Mouse (Mus musculus): ENCODE results near the gene Tex33. TPM values are rescaled to one million over a fixed set of nuclear protein-coding genes. Genes with fewer than 3 reads are reported as not detected.

The Tex33 gene
- polyA plus RNA-seq, 1 experiment from 2014 or later: not detected

DNA sequence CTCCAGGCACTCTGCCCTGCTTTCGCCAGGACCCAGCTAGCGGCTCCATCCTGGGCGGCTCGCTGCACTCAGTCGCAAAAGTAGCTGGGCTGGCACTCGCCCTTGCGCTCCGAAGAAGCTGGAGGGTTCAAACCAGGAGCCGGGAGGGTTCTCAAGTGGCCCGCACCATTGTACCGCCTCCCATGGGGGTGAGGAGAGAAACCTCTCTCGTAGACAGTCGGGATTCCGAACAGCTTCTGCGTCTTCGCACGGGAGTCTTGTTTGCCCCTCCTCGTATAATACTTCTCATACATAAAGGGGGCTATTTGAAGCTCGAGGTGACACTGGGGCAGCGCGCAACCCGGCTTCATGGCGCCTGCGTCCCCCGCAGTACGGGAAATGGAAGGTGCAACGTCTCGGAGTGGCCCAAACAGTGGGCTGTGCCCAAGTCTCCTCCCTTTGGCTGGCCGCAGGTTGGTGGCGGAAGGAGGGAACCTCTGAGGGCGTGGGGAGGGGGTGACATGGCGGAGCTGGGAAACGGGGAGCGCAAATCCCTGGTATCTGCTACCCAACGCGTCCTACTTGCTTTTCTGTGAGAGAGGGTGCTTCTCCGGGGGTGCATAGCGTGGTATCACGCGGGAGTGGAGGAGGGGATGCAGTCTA, 10.7 kb upstream of the Tex33 start, which contains the start of gene Mpst:
TSS of gene Mpst (plus strand) at position 124 of the 642 bp plus-strand sequence.
- Histone ChIP-seq H3K27ac (replicated peaks; ENCODE audit: low read depth, low read length) (peak within 1 kb of the TSS; percentile 88), H3K9me3 (ENCODE audit: control insufficient read depth, low read length) (no peaks in the 10 kb centered on the region), H3K4me2 (ENCODE audit: low read depth, low read length) (peak within 1 kb of the TSS; percentile 92), H3K36me3 (ENCODE audit: control insufficient read depth, insufficient read depth, low read length) (no peaks in the 10 kb centered on the region), H3K9ac (ENCODE audit: low read depth, low read length) (peak within 1 kb of the TSS; percentile 71), H3K4me3 (ENCODE audit: low read depth, low read length) (peak within 1 kb of the TSS; percentile 70), H3K27me3 (replicated peaks; ENCODE audit: control insufficient read depth, insufficient read depth, low read length) (peaks cover 31% of the 10 kb centered on the region), H3K4me1 (ENCODE audit: control insufficient read depth, insufficient read depth, low read length) (peaks cover 26% of the 10 kb centered on the region)
- WGBS: under 1% methylated on average over 36 of the region's 40 CpGs
- ATAC-seq (ENCODE audit: low read depth) (peak; percentile 87), DNase-seq (ENCODE audit: low spot score) (peak; percentile 93)

DNA sequence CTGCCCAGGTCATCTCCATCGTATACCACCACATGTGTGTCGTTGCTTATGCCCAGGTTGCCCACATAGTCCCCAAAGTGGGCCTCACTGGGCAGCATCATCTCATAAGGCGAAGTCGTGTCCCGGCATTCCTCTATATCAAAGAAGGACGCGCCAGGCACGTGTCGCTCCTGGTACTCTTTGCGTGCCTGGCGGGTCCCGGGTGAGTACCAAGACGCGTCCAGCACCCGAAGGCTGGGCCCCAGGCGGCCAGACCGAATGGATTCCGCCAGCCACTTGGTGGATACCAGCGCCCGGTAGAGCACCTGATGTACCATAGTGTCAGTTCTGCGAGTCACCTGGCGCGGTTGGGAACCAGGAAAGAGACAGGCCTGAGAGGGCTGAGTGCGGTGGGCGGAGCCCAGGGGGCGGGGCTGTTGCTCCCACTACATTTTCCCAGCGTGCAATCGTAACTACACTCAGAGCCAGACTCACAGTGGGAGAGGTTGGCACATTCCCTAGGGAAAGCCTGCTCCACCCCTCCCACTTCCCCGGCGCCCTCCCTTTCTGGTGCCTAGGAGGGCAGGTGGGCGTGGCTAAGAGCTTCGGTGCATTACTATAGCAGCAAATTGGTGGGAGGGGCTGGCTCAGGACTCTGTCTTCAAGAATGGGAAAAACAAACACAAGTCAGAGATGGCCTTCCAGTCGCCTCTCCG, 10.0 kb upstream of the Tex33 start, which contains the start of gene Tst:
TSS of gene Tst (minus strand) at position 391 of the 695 bp plus-strand sequence.
- DNase-seq (ENCODE audit: low spot score): peak; percentile 95
- peak; percentile 80 for ATAC-seq (ENCODE audit: low read depth)
- Histone ChIP-seq H3K36me3 (ENCODE audit: control insufficient read depth, insufficient read depth, low read length) (no peaks in the 10 kb centered on the region), H3K9ac (ENCODE audit: low read depth, low read length) (peak within 1 kb of the TSS; percentile 71), H3K27me3 (replicated peaks; ENCODE audit: control insufficient read depth, insufficient read depth, low read length) (peaks cover 23% of the 10 kb centered on the region), H3K9me3 (ENCODE audit: control insufficient read depth, low read length) (no peaks in the 10 kb centered on the region), H3K4me1 (ENCODE audit: control insufficient read depth, insufficient read depth, low read length) (peaks cover 26% of the 10 kb centered on the region), H3K27ac (replicated peaks; ENCODE audit: low read depth, low read length) (peak within 1 kb of the TSS; percentile 88), H3K4me3 (ENCODE audit: low read depth, low read length) (peak within 1 kb of the TSS; percentile 70), H3K4me2 (ENCODE audit: low read depth, low read length) (peak within 1 kb of the TSS; percentile 92)
- WGBS: 2% methylated on average over 33 of the region's 34 CpGs

DNA sequence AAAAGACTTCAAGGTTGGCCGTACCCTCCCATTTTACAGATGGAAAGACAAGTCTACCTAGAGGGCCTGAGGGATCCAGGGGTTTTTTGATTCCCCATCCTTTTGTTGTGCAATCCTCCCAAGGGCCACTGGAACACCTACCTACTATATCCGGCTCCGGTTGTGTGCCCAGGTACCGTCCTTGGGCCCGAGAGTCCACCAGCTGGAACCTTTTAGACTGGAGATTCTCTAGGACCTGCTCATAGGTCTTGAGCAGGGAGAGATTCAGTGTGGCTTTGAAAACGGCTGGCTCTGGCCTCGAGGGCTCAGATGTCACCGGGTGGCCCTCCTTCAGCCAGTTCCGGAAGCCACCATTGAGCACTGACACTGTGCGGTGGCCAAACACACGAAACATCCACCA, 9.4 kb upstream of the Tex33 start:
- Histone ChIP-seq H3K9ac (ENCODE audit: low read depth, low read length) (peak overlapping the region; percentile 71), H3K4me1 (ENCODE audit: control insufficient read depth, insufficient read depth, low read length) (peaks cover 26% of the 10 kb centered on the region), H3K27ac (replicated peaks; ENCODE audit: low read depth, low read length) (no peak overlapping the region)

DNA sequence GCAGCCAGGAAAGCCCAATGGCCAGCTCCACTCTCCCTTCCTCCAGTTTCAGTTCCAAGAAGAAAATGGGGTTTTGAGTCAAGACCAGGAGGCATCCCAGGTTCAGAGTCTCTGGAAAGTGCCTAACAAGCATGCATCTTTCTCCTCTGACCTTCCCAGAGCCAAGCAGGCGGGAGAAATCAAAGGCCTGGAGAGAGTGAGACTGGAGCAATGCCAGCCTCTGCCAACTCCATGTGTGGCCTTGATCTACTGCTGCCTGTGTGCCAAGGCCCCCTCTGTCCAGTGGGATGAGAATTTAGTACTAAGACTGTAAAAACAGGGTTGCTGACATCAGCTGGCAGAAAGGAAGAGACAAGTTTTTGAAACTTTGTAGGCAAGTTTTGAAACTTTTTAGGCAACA, 8.2 kb upstream of the Tex33 start:
- Histone ChIP-seq H3K9ac (ENCODE audit: low read depth, low read length) (peak overlapping the region; percentile 17; the same call in 1 of the 2 replicates), H3K9me3 (ENCODE audit: control insufficient read depth, low read length) (no peaks in the 10 kb centered on the region), H3K27me3 (replicated peaks; ENCODE audit: control insufficient read depth, insufficient read depth, low read length) (peaks cover 6% of the 10 kb centered on the region), H3K36me3 (ENCODE audit: control insufficient read depth, insufficient read depth, low read length) (no peaks in the 10 kb centered on the region), H3K4me3 (ENCODE audit: low read depth, low read length) (no peak overlapping the region), H3K4me2 (ENCODE audit: low read depth, low read length) (peak overlapping the region; percentile 18; the same call in 1 of the 2 replicates), H3K4me1 (ENCODE audit: control insufficient read depth, insufficient read depth, low read length) (peaks cover 26% of the 10 kb centered on the region), H3K27ac (replicated peaks; ENCODE audit: low read depth, low read length) (peak overlapping the region; percentile 52)
- DNase-seq (ENCODE audit: low spot score) (no peak), ATAC-seq (ENCODE audit: low read depth) (no peak)
- 73% methylated on average over 1 of the region's 1 CpGs for WGBS

More for the DNA sequence above, 9.4 kb upstream of the Tex33 start:
- H3K4me3 ChIP-seq (ENCODE audit: low read depth, low read length): peak overlapping the region; percentile 70
- 53% methylated on average over 11 of the region's 11 CpGs for WGBS
- no peaks in the 10 kb centered on the region for H3K9me3 ChIP-seq (ENCODE audit: control insufficient read depth, low read length)
- DNase-seq (ENCODE audit: low spot score) (no peak), ATAC-seq (ENCODE audit: low read depth) (no peak)
- no peaks in the 10 kb centered on the region for H3K36me3 ChIP-seq (ENCODE audit: control insufficient read depth, insufficient read depth, low read length)
- H3K4me2 ChIP-seq (ENCODE audit: low read depth, low read length): peak overlapping the region; percentile 92
- peaks cover 18% of the 10 kb centered on the region for H3K27me3 ChIP-seq (replicated peaks; ENCODE audit: control insufficient read depth, insufficient read depth, low read length)

DNA sequence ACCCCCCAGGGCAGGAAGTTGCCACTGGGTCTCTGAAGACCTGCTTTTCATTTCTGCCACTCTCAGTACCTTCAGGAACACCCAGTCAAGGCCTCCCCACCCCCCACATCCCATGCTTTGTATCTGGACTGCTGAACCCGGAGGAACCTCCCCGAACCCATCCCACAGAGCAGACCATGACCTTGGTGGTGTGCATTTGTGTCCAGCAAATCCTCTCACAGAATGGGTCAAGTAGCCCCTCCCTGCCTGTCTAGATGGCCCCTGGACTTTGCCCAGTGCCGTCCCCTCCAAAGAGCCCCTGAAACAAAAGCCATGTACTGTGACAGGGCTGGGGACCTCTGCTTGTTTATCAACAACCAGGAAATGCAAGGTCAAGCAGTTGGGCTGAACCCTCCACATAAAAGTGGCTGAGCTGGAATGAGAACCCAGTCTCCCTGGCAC, 7.6 kb upstream of the Tex33 start:
- H3K4me3 ChIP-seq (ENCODE audit: low read depth, low read length): no peak overlapping the region
- WGBS: 30% methylated on average over 3 of the region's 3 CpGs
- H3K36me3 ChIP-seq (ENCODE audit: control insufficient read depth, insufficient read depth, low read length): no peaks in the 10 kb centered on the region
- ATAC-seq (ENCODE audit: low read depth) (no peak), DNase-seq (ENCODE audit: low spot score) (no peak)
- no peaks in the 10 kb centered on the region for H3K27me3 ChIP-seq (replicated peaks; ENCODE audit: control insufficient read depth, insufficient read depth, low read length)
- peak overlapping the region; percentile 52 for H3K27ac ChIP-seq (replicated peaks; ENCODE audit: low read depth, low read length)
- H3K4me2 ChIP-seq (ENCODE audit: low read depth, low read length): 0 out of 2 replicates have a peak overlapping the region, but pooled peaks have one; percentile 18
- H3K4me1 ChIP-seq (ENCODE audit: control insufficient read depth, insufficient read depth, low read length): peaks cover 26% of the 10 kb centered on the region
- no peaks in the 10 kb centered on the region for H3K9me3 ChIP-seq (ENCODE audit: control insufficient read depth, low read length)
- peak overlapping the region; percentile 17 for H3K9ac ChIP-seq (ENCODE audit: low read depth, low read length)

DNA sequence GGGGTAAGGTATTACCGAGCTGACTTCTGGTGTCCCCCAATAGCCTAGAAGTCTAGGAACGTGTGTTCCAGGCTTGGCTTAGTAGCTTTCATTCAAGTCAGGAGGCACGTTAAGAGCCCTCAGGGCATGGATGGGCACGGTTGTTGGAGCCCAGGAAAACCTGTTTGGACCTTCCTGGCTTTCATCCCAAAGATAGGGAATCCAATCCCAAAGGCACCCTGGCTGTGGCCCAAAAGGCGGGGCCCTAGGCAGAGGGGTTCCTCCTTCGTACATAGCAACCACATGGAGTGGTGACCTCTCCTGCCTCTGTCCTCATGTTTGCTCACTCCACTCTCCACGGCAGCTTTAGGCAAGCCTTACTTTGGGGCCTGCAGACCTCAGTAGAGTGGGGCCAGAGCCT, 6.7 kb upstream of the Tex33 start:
- H3K27me3 ChIP-seq (replicated peaks; ENCODE audit: control insufficient read depth, insufficient read depth, low read length): no peaks in the 10 kb centered on the region
- no peak overlapping the region for H3K4me2 ChIP-seq (ENCODE audit: low read depth, low read length)
- 63% methylated on average over 7 of the region's 7 CpGs for WGBS
- H3K9ac ChIP-seq (ENCODE audit: low read depth, low read length): no peak overlapping the region
- no peak overlapping the region for H3K4me3 ChIP-seq (ENCODE audit: low read depth, low read length)
- no peaks in the 10 kb centered on the region for H3K36me3 ChIP-seq (ENCODE audit: control insufficient read depth, insufficient read depth, low read length)
- H3K4me1 ChIP-seq (ENCODE audit: control insufficient read depth, insufficient read depth, low read length): peaks cover 22% of the 10 kb centered on the region
- no peaks in the 10 kb centered on the region for H3K9me3 ChIP-seq (ENCODE audit: control insufficient read depth, low read length)
- H3K27ac ChIP-seq (replicated peaks; ENCODE audit: low read depth, low read length): no peak overlapping the region; the same call in 1 of the 2 replicates
- peak; percentile 52 for DNase-seq (ENCODE audit: low spot score)
- ATAC-seq (ENCODE audit: low read depth): no peak

DNA sequence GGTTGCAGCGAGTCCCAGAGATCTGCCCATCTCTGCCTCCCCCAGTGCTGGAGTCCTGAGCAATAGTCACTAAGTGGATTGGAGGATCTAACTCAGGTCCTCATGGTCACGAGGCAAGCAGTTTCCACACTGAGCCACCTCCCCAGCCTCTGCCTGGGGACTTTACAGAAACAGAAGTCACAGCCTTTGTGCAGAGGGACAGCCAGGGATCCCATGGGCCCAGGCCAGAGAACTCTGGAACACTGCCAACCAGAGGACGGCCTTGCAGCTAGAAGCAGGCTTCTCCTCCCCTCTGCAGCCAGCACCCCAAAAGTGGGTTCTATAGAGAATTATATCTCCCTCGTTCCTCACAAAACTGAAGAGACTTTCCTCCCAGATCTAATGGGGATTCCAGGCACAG, 6.2 kb upstream of the Tex33 start:
- WGBS: 52% methylated on average over 4 of the region's 4 CpGs
- H3K27ac ChIP-seq (replicated peaks; ENCODE audit: low read depth, low read length): no peak overlapping the region
- H3K4me2 ChIP-seq (ENCODE audit: low read depth, low read length): no peak overlapping the region
- 0 out of 2 replicates have a peak overlapping the region, but pooled peaks have one; percentile 35 for H3K9ac ChIP-seq (ENCODE audit: low read depth, low read length)
- no peak overlapping the region for H3K4me3 ChIP-seq (ENCODE audit: low read depth, low read length)
- no peaks in the 10 kb centered on the region for H3K27me3 ChIP-seq (replicated peaks; ENCODE audit: control insufficient read depth, insufficient read depth, low read length)
- H3K36me3 ChIP-seq (ENCODE audit: control insufficient read depth, insufficient read depth, low read length): no peaks in the 10 kb centered on the region
- no peaks in the 10 kb centered on the region for H3K9me3 ChIP-seq (ENCODE audit: control insufficient read depth, low read length)
- DNase-seq (ENCODE audit: low spot score): no peak
- H3K4me1 ChIP-seq (ENCODE audit: control insufficient read depth, insufficient read depth, low read length): peaks cover 17% of the 10 kb centered on the region; the same call in 1 of the 2 replicates
- ATAC-seq (ENCODE audit: low read depth): no peak

DNA sequence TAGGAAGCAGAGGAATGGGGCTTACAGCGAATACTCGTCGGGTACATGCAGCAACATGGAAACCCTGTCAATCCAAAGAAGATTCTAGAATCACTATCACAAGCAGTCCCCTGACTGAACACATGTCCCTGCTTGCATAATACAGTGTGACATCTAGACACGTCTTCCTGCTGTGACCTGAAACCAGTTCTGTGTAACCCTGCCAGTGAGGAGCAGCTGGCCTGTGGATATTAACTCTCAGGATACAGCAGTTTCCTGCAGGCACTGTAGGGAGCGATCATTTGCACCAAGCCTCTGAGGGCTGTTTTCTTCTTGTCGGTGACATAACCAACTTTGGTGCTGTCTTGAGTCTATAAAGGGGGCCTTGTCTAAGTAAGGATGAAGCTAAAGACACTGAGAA, 5.6 kb upstream of the Tex33 start:
- H3K4me1 ChIP-seq (ENCODE audit: control insufficient read depth, insufficient read depth, low read length): peaks cover 17% of the 10 kb centered on the region; the same call in 1 of the 2 replicates
- WGBS: 56% methylated on average over 6 of the region's 6 CpGs
- ATAC-seq (ENCODE audit: low read depth) (no peak), DNase-seq (ENCODE audit: low spot score) (peak; percentile 46)
- H3K4me3 ChIP-seq (ENCODE audit: low read depth, low read length): no peak overlapping the region
- no peak overlapping the region for H3K9ac ChIP-seq (ENCODE audit: low read depth, low read length)
- H3K27me3 ChIP-seq (replicated peaks; ENCODE audit: control insufficient read depth, insufficient read depth, low read length): no peaks in the 10 kb centered on the region
- no peaks in the 10 kb centered on the region for H3K9me3 ChIP-seq (ENCODE audit: control insufficient read depth, low read length)
- H3K36me3 ChIP-seq (ENCODE audit: control insufficient read depth, insufficient read depth, low read length): no peaks in the 10 kb centered on the region
- no peak overlapping the region for H3K4me2 ChIP-seq (ENCODE audit: low read depth, low read length)
- H3K27ac ChIP-seq (replicated peaks; ENCODE audit: low read depth, low read length): no peak overlapping the region
